Mouse (Mus musculus) erythroblast, embryonic 14.5 days (primary cell): ENCODE results near the gene Batf.

Experiments used
- GATA1 ChIP-seq: IDR thresholded peaks from 2 replicates; pipeline ENCODE4 v1.6.1; 2012; ENCODE audit warnings: low read length, inconsistent platforms, mixed read lengths
- TAL1 ChIP-seq: IDR thresholded peaks from 3 replicates; pipeline ENCODE4 v1.6.1; 2012; ENCODE audit warnings: low read length, inconsistent platforms, mixed read lengths

- no peak for TF ChIP-seq TAL1
- TF ChIP-seq GATA1 = no peak
These were observed 20.4 kb downstream of the Batf start for GRCm38 (mm10) chr12:85706906-85707305.
